In the genomic region with DNA sequence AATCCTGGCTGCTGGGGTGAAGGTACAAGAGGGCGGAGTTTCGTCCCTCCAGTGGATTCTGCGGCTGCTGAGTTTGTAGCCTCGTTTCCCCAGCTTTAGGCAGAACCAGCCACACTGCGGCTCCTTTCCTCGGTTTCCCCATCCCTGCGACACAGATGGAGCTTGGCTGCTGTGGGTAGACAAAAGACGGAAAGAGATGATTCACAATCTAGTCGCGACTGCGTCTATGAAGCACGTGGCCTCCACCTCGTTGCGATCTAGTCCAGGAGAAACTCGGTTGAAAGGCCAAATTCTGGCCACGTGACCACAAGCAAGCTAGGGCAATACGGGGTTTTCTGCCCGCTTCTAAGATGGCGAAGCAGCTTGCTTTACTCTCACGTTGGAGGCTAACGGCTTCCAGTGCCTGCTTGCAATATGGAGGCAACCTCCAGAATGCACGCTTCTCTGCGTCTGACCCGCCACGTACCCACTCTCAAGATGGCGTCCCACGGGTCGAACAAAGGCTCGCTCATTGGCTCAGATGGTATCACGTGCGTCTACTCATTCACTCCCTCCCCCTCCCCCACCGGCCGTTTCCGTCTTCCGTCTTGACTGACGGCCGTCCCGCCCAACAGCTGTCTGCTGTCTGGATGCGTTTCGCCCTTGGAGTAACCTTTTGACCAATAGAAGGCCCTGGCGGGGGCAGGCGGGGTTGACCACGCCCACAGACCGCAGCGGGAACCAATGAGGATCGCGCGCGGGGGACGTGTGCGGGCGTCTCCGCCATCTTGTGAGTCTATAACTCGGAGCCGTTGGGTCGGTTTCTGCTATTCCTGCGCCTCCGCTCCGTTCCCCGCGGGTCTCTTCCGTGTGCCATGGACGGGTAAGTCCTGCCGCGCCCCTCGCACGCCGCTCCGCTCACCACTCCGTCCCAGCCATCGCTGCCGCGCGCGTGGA, we compare ENCODE assay signal across 8 mouse cellular contexts. TPM values are rescaled to one million over a fixed set of nuclear protein-coding genes. Genes with fewer than 3 reads are reported as not detected.
DNase-seq lines count a peak whose midpoint lies in the region; ATAC-seq lines count a peak whose summit lies in the region.

Ptbp1 (plus strand) TSS at position 568 of the 936 bp plus-strand sequence.

- H3K9me3 ChIP-seq in heart, embryonic 10.5 days = no peaks in the 10 kb centered on the region
- no peaks in the 10 kb centered on the region for H3K9me3 ChIP-seq in kidney, embryonic 15.5 days (replicated peaks)

- H3K4me3 ChIP-seq in heart, embryonic 10.5 days = peak within 1 kb of the TSS; percentile 98
- peak within 1 kb of the TSS; percentile 96 for H3K4me3 ChIP-seq in kidney, embryonic 15.5 days (replicated peaks)

- peak; percentile 98 for DNase-seq in B cell, adult 2 months
- DNase-seq in brain, adult 2 months (ENCODE audit: low read depth, low spot score) = peak; percentile 100
- DNase-seq in heart, embryonic 10.5 days (ENCODE audit: low spot score) = peak; percentile 100
- DNase-seq in liver = peak; percentile 100
- DNase-seq in spleen, postnatal 4 days (ENCODE audit: low spot score in 2 of 2) = peak; percentile 99 to 100

- under 1% methylated on average over 75 of the region's 75 CpGs for WGBS in heart, embryonic 10.5 days
- WGBS in kidney, embryonic 15.5 days = under 1% methylated on average over 75 of the region's 75 CpGs

- peak within 1 kb of the TSS; percentile 100 for H3K27ac ChIP-seq in heart, embryonic 10.5 days
- H3K27ac ChIP-seq in kidney, embryonic 15.5 days = peak within 1 kb of the TSS; percentile 100

- ATAC-seq in erythroblast, adult 5-6 weeks (replicated peaks; ENCODE audit: low FRiP score, poor library complexity, severe bottlenecking) = peak; percentile 88
- ATAC-seq in kidney, embryonic 15.5 days (replicated peaks; ENCODE audit: low FRiP score) = peak; percentile 90
- ATAC-seq in monocyte, adult 5-6 weeks (replicated peaks; ENCODE audit: insufficient number of reproducible peaks, low FRiP score, low TSS enrichment, poor library complexity, severe bottlenecking) = peak; percentile 87

- H3K4me2 ChIP-seq in kidney, embryonic 15.5 days = peak within 1 kb of the TSS; percentile 95

- peaks cover 36% of the 10 kb centered on the region for H3K36me3 ChIP-seq in heart, embryonic 10.5 days
- H3K36me3 ChIP-seq in kidney, embryonic 15.5 days = peaks cover 30% of the 10 kb centered on the region

- peaks cover 61% of the 10 kb centered on the region for H3K4me1 ChIP-seq in heart, embryonic 10.5 days
- peaks cover 68% of the 10 kb centered on the region for H3K4me1 ChIP-seq in kidney, embryonic 15.5 days

- H3K27me3 ChIP-seq in heart, embryonic 10.5 days (ENCODE audit: insufficient read depth, poor library complexity, severe bottlenecking) = no peaks in the 10 kb centered on the region
- H3K27me3 ChIP-seq in kidney, embryonic 15.5 days = no peaks in the 10 kb centered on the region

- peak within 1 kb of the TSS; percentile 99 for H3K9ac ChIP-seq in kidney, embryonic 15.5 days

RNA-seq across cellular contexts. Expression of gene Ptbp1, which starts in this region (rescaled TPM):
- 45.2 and 66.7 TPM in 2 replicates for total RNA-seq in erythroblast, adult 5-6 weeks (2015; ENCODE audit: low replicate concordance)
- total RNA-seq in erythroblast, adult 5-6 weeks (2017; ENCODE audit: low replicate concordance) = 38.2 and 53.2 TPM in 2 replicates
- polyA plus RNA-seq in heart, embryonic 10.5 days (2016; fragmentation: Nextera tagmentation; extraction: Ambion mirVana) = 174 and 264 TPM in 2 replicates
- polyA plus RNA-seq in kidney, embryonic 15.5 days (2015; fragmentation: Nextera tagmentation; extraction: Ambion mirVana) = 398 and 438 TPM in 2 replicates
- total RNA-seq in monocyte, adult 5-6 weeks (2017) = 55.7 to 124 TPM (median 78.8 TPM) in 3 replicates

Comparison
In these comparisons a context has a peak if more than half of its experiments do, and no peak if none do; other contexts are left out.
1. Peak in every context shown above with its lines: DNase-seq, ATAC-seq, H3K4me3 ChIP-seq and H3K27ac ChIP-seq.